Mouse (Mus musculus) thymus, adult 2 months (tissue): ENCODE measurements around the gene St3gal2.

ENCODE experiments used
- CTCF ChIP-seq: fragments of 200-500 bp; IDR thresholded peaks from 2 replicates; pipeline ENCODE4 v1.5.1; 2012; ENCODE audit warnings: mild to moderate bottlenecking, control low read depth, low read length, moderate library complexity, borderline replicate concordance; ENCODE audit not compliant: control insufficient read depth, poor library complexity, insufficient read depth; ENCODE audit errors: extremely low read depth
- POLR2A ChIP-seq: fragments of 200-500 bp; IDR thresholded peaks from 2 replicates; pipeline ENCODE4 v1.6.1; 2012; ENCODE audit warnings: mild to moderate bottlenecking, low read length, control low read depth, moderate library complexity; ENCODE audit not compliant: control insufficient read depth, poor library complexity, insufficient read depth; ENCODE audit errors: extremely low read depth

DNA sequence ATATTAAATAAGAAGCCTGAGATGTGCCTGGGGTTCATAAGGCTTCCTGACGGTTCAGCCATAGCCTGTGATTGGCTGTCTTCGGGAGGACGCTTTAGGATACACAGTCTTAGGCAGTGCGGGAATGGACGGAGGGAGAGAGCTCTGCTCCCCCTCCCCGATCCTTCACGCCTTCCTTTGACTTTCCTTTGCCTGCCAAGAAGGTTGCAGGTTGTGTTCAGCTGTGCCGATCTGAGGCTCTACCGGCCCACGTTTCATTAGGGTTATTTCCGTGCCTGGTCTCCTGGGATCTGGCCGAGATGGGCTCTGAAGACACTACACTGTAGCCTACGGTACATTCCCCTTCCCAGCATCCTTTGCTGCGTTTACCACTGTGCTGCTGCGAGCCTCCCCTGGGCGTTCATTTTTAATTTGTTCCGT lies 30.4 kb downstream of the St3gal2 start:
- TF ChIP-seq POLR2A: no peak
- no peak for TF ChIP-seq CTCF
